Comparison of ENCODE assay signal across 16 mouse cellular contexts in genomic region chr16:18333976-18334375, GRCm38 (mm10). TPM values are rescaled to one million over a fixed set of nuclear protein-coding genes. Genes with fewer than 3 reads are reported as not detected.
DNase-seq lines count a peak whose midpoint lies in the region; ATAC-seq and TF ChIP-seq lines count a peak whose summit lies in the region.
"Had no signal": no experiment of that assay in that cellular context is flagged by ENCODE, and none has a peak within 500 bp of the region (broad histone marks: within the 10 kb centered on the region; RNA-seq: fewer than 3 reads in every experiment).

No protein-coding gene starts in this region.

- peaks cover 8% of the 10 kb centered on the region for H3K4me1 ChIP-seq in heart, embryonic 11.5 days (ENCODE audit: control insufficient read depth, insufficient read depth, low read length)
- no peaks in the 10 kb centered on the region for H3K4me1 ChIP-seq in kidney, adult 2 months (ENCODE audit: control insufficient read depth, insufficient read depth, low read length)
- H3K4me1 ChIP-seq in cerebellum, adult 2 months (ENCODE audit: control insufficient read depth, insufficient read depth, low read length): peaks cover 5% of the 10 kb centered on the region; the same call in 1 of the 2 replicates
- H3K4me1 ChIP-seq in forebrain, postnatal 0 days (ENCODE audit: insufficient read depth): no peaks in the 10 kb centered on the region
- H3K4me1 ChIP-seq: limb, embryonic 13.5 days had no signal

- H3K27me3 ChIP-seq in heart, embryonic 11.5 days (ENCODE audit: control insufficient read depth, insufficient read depth, low read length): no peaks in the 10 kb centered on the region
- H3K27me3 ChIP-seq in kidney, adult 2 months (replicated peaks; ENCODE audit: control insufficient read depth, insufficient read depth, low read length): no peaks in the 10 kb centered on the region
- H3K27me3 ChIP-seq in cerebellum, adult 2 months (ENCODE audit: control insufficient read depth, insufficient read depth, low read length): no peaks in the 10 kb centered on the region
- H3K27me3 ChIP-seq in forebrain, postnatal 0 days (ENCODE audit: insufficient read depth, low read length): no peaks in the 10 kb centered on the region
- H3K27me3 ChIP-seq: limb, embryonic 13.5 days; megakaryocyte, embryonic 14.5 days had no signal

- no peak for TF ChIP-seq CTCF in kidney, adult 2 months (conservative IDR thresholded peaks at IDR 0.05; ENCODE audit: insufficient read depth, insufficient read length, low read depth, low read length)
- TF ChIP-seq CTCF in cerebellum, adult 2 months (IDR thresholded peaks at IDR 0.05; ENCODE audit: borderline replicate concordance, insufficient read depth, low read depth, low read length): no peak
- no peak for TF ChIP-seq CTCF in forebrain, postnatal 0 days (IDR thresholded peaks at IDR 0.05; ENCODE audit: low read depth)

- H3K36me3 ChIP-seq in heart, embryonic 11.5 days (ENCODE audit: control insufficient read depth, insufficient read depth, low read length): no peaks in the 10 kb centered on the region
- H3K36me3 ChIP-seq in kidney, adult 2 months (ENCODE audit: control insufficient read depth, insufficient read depth, low read length): no peaks in the 10 kb centered on the region; the same call in 1 of the 2 replicates
- peaks cover 18% of the 10 kb centered on the region for H3K36me3 ChIP-seq in forebrain, postnatal 0 days (ENCODE audit: insufficient read depth)

- DNase-seq in heart, adult 11 months: peak; percentile 94
- peak; percentile 88 for DNase-seq in 416B (ENCODE audit: low read depth)
- DNase-seq in brain, adult 2 months (ENCODE audit: low read depth, low spot score): peak; percentile 54
- DNase-seq in kidney, adult 2 months: peak; percentile 68
- no peak for DNase-seq in cerebellum, adult 2 months
- no peak for DNase-seq in spleen, postnatal 10 days (ENCODE audit: low spot score in 2 of 2)
- no peak for DNase-seq in forebrain, postnatal 0 days
- DNase-seq: cerebellum, adult 8-10 months; layer of hippocampus, adult 9-11 months; right cerebral cortex, adult 18-20 months had no signal

- H3K4me3 ChIP-seq in heart, embryonic 11.5 days (ENCODE audit: low read depth, low read length): no peak overlapping the region
- no peak overlapping the region for H3K4me3 ChIP-seq in kidney, adult 2 months (ENCODE audit: insufficient read depth, low read depth, low read length)
- H3K4me3 ChIP-seq in cerebellum, adult 2 months (replicated peaks; ENCODE audit: insufficient read depth, low read depth, low read length): no peak overlapping the region
- no peak overlapping the region for H3K4me3 ChIP-seq in forebrain, postnatal 0 days (ENCODE audit: low read depth, low read length)
- H3K4me3 ChIP-seq: limb, embryonic 13.5 days had no signal

- no peak overlapping the region for H3K9ac ChIP-seq in heart, embryonic 11.5 days (ENCODE audit: low read depth, low read length)
- no peak overlapping the region for H3K9ac ChIP-seq in forebrain, postnatal 0 days
- H3K9ac ChIP-seq: limb, embryonic 13.5 days had no signal

- ATAC-seq in heart, embryonic 11.5 days (replicated peaks; ENCODE audit: insufficient number of reproducible peaks, low FRiP score, low TSS enrichment): no peak
- no peak for ATAC-seq in forebrain, postnatal 0 days
- ATAC-seq: forebrain, embryonic 16.5 days; hindbrain, embryonic 16.5 days had no signal

- no peaks in the 10 kb centered on the region for H3K9me3 ChIP-seq in heart, embryonic 11.5 days (replicated peaks; ENCODE audit: control insufficient read depth, low read length)
- H3K9me3 ChIP-seq in forebrain, postnatal 0 days (ENCODE audit: low read length): no peaks in the 10 kb centered on the region
- H3K9me3 ChIP-seq: limb, embryonic 13.5 days had no signal

- no peak overlapping the region for H3K4me2 ChIP-seq in heart, embryonic 11.5 days
- no peak overlapping the region for H3K4me2 ChIP-seq in forebrain, postnatal 0 days (ENCODE audit: low read depth)
- H3K4me2 ChIP-seq: limb, embryonic 13.5 days had no signal

- H3K27ac ChIP-seq in heart, embryonic 11.5 days (ENCODE audit: low read depth, low read length): no peak overlapping the region
- H3K27ac ChIP-seq in kidney, adult 2 months (ENCODE audit: insufficient read depth, low read depth, low read length): no peak overlapping the region
- no peak overlapping the region for H3K27ac ChIP-seq in cerebellum, adult 2 months (ENCODE audit: insufficient read depth, low read length)
- H3K27ac ChIP-seq in forebrain, postnatal 0 days (ENCODE audit: low read depth, low read length): no peak overlapping the region
- H3K27ac ChIP-seq: limb, embryonic 13.5 days; stomach, postnatal 0 days had no signal

- TF ChIP-seq POLR2A in kidney, adult 2 months (IDR thresholded peaks at IDR 0.05; ENCODE audit: low read depth, low read length): no peak
- no peak for TF ChIP-seq POLR2A in cerebellum, adult 2 months (IDR thresholded peaks at IDR 0.05; ENCODE audit: borderline replicate concordance, insufficient read depth, low read length)

- WGBS in heart, embryonic 11.5 days (ENCODE audit: insufficient replicate concordance): 76% methylated on average over 3 of the region's 3 CpGs
- 68% methylated on average over 3 of the region's 3 CpGs for WGBS in kidney, adult 2 months
- 56% methylated on average over 3 of the region's 3 CpGs for WGBS in cerebellum, adult 2 months
- WGBS in forebrain, postnatal 0 days: 84% methylated on average over 3 of the region's 3 CpGs

RNA-seq across cellular contexts. Expression of gene Tango2, which starts 13.9 kb away (rescaled TPM):
- 56.3 and 62.1 TPM in 2 replicates for polyA plus RNA-seq in heart, embryonic 11.5 days (2014; fragmentation: Nextera tagmentation; extraction: Ambion mirVana)
- polyA plus RNA-seq in kidney, adult 2 months (2012; rRNA removed): 147 and 158 TPM in 2 replicates
- polyA plus RNA-seq in cerebellum, adult 2 months (2012; rRNA removed): 202 and 210 TPM in 2 replicates
- 25.5 and 43.0 TPM in 2 replicates for total RNA-seq in forebrain, postnatal 0 days (2014; rRNA removed)
- 69.9 and 75.9 TPM in 2 replicates for polyA plus RNA-seq in forebrain, postnatal 0 days (2015; fragmentation: Nextera tagmentation; extraction: Ambion mirVana)

RNA-seq across cellular contexts. Expression of gene Arvcf, which starts 14.0 kb away (rescaled TPM):
- polyA plus RNA-seq in heart, embryonic 11.5 days (2014; fragmentation: Nextera tagmentation; extraction: Ambion mirVana): 19.5 and 23.4 TPM in 2 replicates
- 94.2 and 98.5 TPM in 2 replicates for polyA plus RNA-seq in kidney, adult 2 months (2012; rRNA removed)
- 34.7 and 38.7 TPM in 2 replicates for polyA plus RNA-seq in cerebellum, adult 2 months (2012; rRNA removed)
- total RNA-seq in forebrain, postnatal 0 days (2014; rRNA removed): 103 and 120 TPM in 2 replicates
- polyA plus RNA-seq in forebrain, postnatal 0 days (2015; fragmentation: Nextera tagmentation; extraction: Ambion mirVana): 31.2 and 42.8 TPM in 2 replicates

RNA-seq across cellular contexts. Expression of gene Dgcr8, which starts 44.9 kb away (rescaled TPM):
- 23.6 and 26.4 TPM in 2 replicates for polyA plus RNA-seq in heart, embryonic 11.5 days (2014; fragmentation: Nextera tagmentation; extraction: Ambion mirVana)
- polyA plus RNA-seq in kidney, adult 2 months (2012; rRNA removed): 11.9 and 13.2 TPM in 2 replicates
- 56.0 and 57.7 TPM in 2 replicates for polyA plus RNA-seq in cerebellum, adult 2 months (2012; rRNA removed)
- total RNA-seq in forebrain, postnatal 0 days (2014; rRNA removed): 38.5 and 47.6 TPM in 2 replicates
- 18.5 and 24.5 TPM in 2 replicates for polyA plus RNA-seq in forebrain, postnatal 0 days (2015; fragmentation: Nextera tagmentation; extraction: Ambion mirVana)

Comparison
In these comparisons a context has a peak if more than half of its experiments do, and no peak if none do; other contexts are left out.
1. DNase-seq: peak in heart, adult 11 months (single experiment), 416B (single experiment), brain, adult 2 months (single experiment) and kidney, adult 2 months (single experiment); none in cerebellum, adult 2 months (0 of 2), spleen, postnatal 10 days (0 of 2) and forebrain, postnatal 0 days (single experiment).